Mouse (Mus musculus) neural tube, embryonic 11.5 days (tissue): ENCODE measurements around the gene Igf2bp3. TPM values are rescaled to one million over a fixed set of nuclear protein-coding genes. Genes with fewer than 3 reads are reported as not detected.

ENCODE experiments used
- ATAC-seq: fragments of 200-750 bp; cut with Nextera tagmentation; 2 replicates; pipeline ENCODE4 v1.8.0; 2017; ENCODE audit warnings: moderate number of reproducible peaks, mild to moderate bottlenecking, moderate TSS enrichment, moderate library complexity; ENCODE audit not compliant: insufficient read depth, low FRiP score, low TSS enrichment
- DNase-seq: peaks from one replicate; pipeline ENCODE4 v3.0.0-alpha.2; 2015; ENCODE audit warnings: low spot score
- H3K27ac ChIP-seq: fragments of 300-500 bp; sonication (generic); 2 replicates; pipeline ENCODE4 v1.5.1; 2014; ENCODE audit warnings: low read depth, mild to moderate bottlenecking, low read length
- H3K27me3 ChIP-seq: fragments of 300-500 bp; sonication (generic); 2 replicates; pipeline ENCODE4 v1.6.1; 2014; ENCODE audit warnings: mild to moderate bottlenecking, low read length, mixed read lengths; ENCODE audit not compliant: control insufficient read depth, insufficient read depth
- H3K36me3 ChIP-seq: fragments of 300-500 bp; sonication (generic); 2 replicates; pipeline ENCODE4 v1.6.1; 2014; ENCODE audit warnings: mild to moderate bottlenecking, low read length, moderate library complexity, mixed read lengths; ENCODE audit not compliant: control insufficient read depth, insufficient read depth
- H3K4me1 ChIP-seq: fragments of 300-500 bp; sonication (generic); 2 replicates; pipeline ENCODE4 v1.6.1; 2014; ENCODE audit warnings: low read length, mixed read lengths; ENCODE audit not compliant: control insufficient read depth, insufficient read depth
- H3K4me2 ChIP-seq: fragments of 300-500 bp; sonication (generic); 2 replicates; pipeline ENCODE4 v1.6.1; 2014; ENCODE audit warnings: low read depth, mild to moderate bottlenecking, moderate library complexity
- H3K4me3 ChIP-seq: fragments of 300-500 bp; sonication (generic); 2 replicates; pipeline ENCODE4 v1.5.1; 2014; ENCODE audit warnings: low read depth, low read length
- H3K9ac ChIP-seq: fragments of 300-500 bp; sonication (generic); 2 replicates; pipeline ENCODE4 v1.6.1; 2014; ENCODE audit warnings: mild to moderate bottlenecking, low read length
- H3K9me3 ChIP-seq: fragments of 300-500 bp; sonication (generic); 2 replicates; pipeline ENCODE4 v1.6.1; 2016; ENCODE audit warnings: low read length; ENCODE audit not compliant: control insufficient read depth
- WGBS: fragments of 180-500 bp; shearing (Covaris S2); extraction: QIAGEN DNeasy Blood & Tissue Kit; methylation state at CpG from one replicate; pipeline ENCODE4 v1.1.7; 2014; 5-methylcytosine and 5-hydroxymethylcytosine counted together
- polyA plus RNA-seq: library from polyadenylated mRNA; unstranded; fragments of >200 nt; fragmentation: Nextera tagmentation; extraction: Ambion mirVana; gene quantifications from 2 replicates; pipeline ENCODE4 v1.2.1, GENCODE M21; 2014

Igf2bp3 gene
- polyA plus RNA-seq, 1 experiment from 2014 or later, result 130 TPM

- H3K27me3 ChIP-seq, result no peaks in the 10 kb centered on the region
- DNase-seq (no peak), ATAC-seq (peak; percentile 16)
- H3K27ac ChIP-seq, result peak overlapping the region; percentile 99
- peak overlapping the region; percentile 93 for H3K4me3 ChIP-seq
- peak overlapping the region; percentile 98 for H3K4me2 ChIP-seq
- WGBS, result under 1% methylated on average over 14 of the region's 14 CpGs
- H3K36me3 ChIP-seq, result no peaks in the 10 kb centered on the region
- H3K9ac ChIP-seq, result peak overlapping the region; percentile 95
- H3K9me3 ChIP-seq, result no peaks in the 10 kb centered on the region
- H3K4me1 ChIP-seq, result peaks cover 16% of the 10 kb centered on the region
These were observed 1.2 kb upstream of the Igf2bp3 start for GRCm38 (mm10) chr6:49215748-49216585.

GRCm38 (mm10) chr6:49214086-49214927 lies 450 bp downstream of the Igf2bp3 start:
- peak overlapping the region; percentile 95 for H3K9ac ChIP-seq
- H3K4me3 ChIP-seq, result peak overlapping the region; percentile 93
- DNase-seq (peak; percentile 91), ATAC-seq (no peak; the same call in 1 of the 2 replicates)
- H3K36me3 ChIP-seq, result no peaks in the 10 kb centered on the region
- no peaks in the 10 kb centered on the region for H3K27me3 ChIP-seq
- H3K4me1 ChIP-seq, result peaks cover 23% of the 10 kb centered on the region
- H3K4me2 ChIP-seq, result peak overlapping the region; percentile 98
- H3K9me3 ChIP-seq, result no peaks in the 10 kb centered on the region
- H3K27ac ChIP-seq, result peak overlapping the region; percentile 99
- under 1% methylated on average over 75 of the region's 76 CpGs for WGBS

- H3K27ac ChIP-seq, result peak overlapping the region; percentile 99
- H3K4me1 ChIP-seq, result peaks cover 25% of the 10 kb centered on the region
- ATAC-seq (no peak), DNase-seq (peak; percentile 48)
- peak overlapping the region; percentile 93 for H3K4me3 ChIP-seq
- H3K9ac ChIP-seq, result peak overlapping the region; percentile 95
- under 1% methylated on average over 39 of the region's 50 CpGs for WGBS
- H3K4me2 ChIP-seq, result peak overlapping the region; percentile 98
- no peaks in the 10 kb centered on the region for H3K36me3 ChIP-seq
- no peaks in the 10 kb centered on the region for H3K27me3 ChIP-seq
- no peaks in the 10 kb centered on the region for H3K9me3 ChIP-seq
These were observed 1.1 kb downstream of the Igf2bp3 start for GRCm38 (mm10) chr6:49213581-49214085.

GRCm38 (mm10) chr6:49212931-49213580 lies 1.7 kb downstream of the Igf2bp3 start:
- no peaks in the 10 kb centered on the region for H3K27me3 ChIP-seq
- 3% methylated on average over 20 of the region's 20 CpGs for WGBS
- peak overlapping the region; percentile 99; the same call in 1 of the 2 replicates for H3K27ac ChIP-seq
- peak overlapping the region; percentile 93 for H3K4me3 ChIP-seq
- peak overlapping the region; percentile 98 for H3K4me2 ChIP-seq
- no peaks in the 10 kb centered on the region for H3K9me3 ChIP-seq
- peak; percentile 35 for DNase-seq
- no peaks in the 10 kb centered on the region for H3K36me3 ChIP-seq
- no peak for ATAC-seq
- peak overlapping the region; percentile 95 for H3K9ac ChIP-seq
- peaks cover 28% of the 10 kb centered on the region for H3K4me1 ChIP-seq

- H3K9ac ChIP-seq, result no peak overlapping the region
- ATAC-seq (no peak), DNase-seq (no peak)
- 19% methylated on average over 3 of the region's 4 CpGs for WGBS
- peak overlapping the region; percentile 93 for H3K4me3 ChIP-seq
- H3K4me1 ChIP-seq, result peaks cover 28% of the 10 kb centered on the region
- H3K27ac ChIP-seq, result no peak overlapping the region
- no peaks in the 10 kb centered on the region for H3K36me3 ChIP-seq
- no peaks in the 10 kb centered on the region for H3K9me3 ChIP-seq
- H3K27me3 ChIP-seq, result no peaks in the 10 kb centered on the region
- peak overlapping the region; percentile 98 for H3K4me2 ChIP-seq
These were observed 2.6 kb downstream of the Igf2bp3 start for GRCm38 (mm10) chr6:49212141-49212540.

GRCm38 (mm10) chr6:49211596-49211995 lies 3.2 kb downstream of the Igf2bp3 start:
- H3K4me3 ChIP-seq, result no peak overlapping the region
- no peaks in the 10 kb centered on the region for H3K9me3 ChIP-seq
- DNase-seq (no peak), ATAC-seq (no peak)
- peak overlapping the region; percentile 27 for H3K4me2 ChIP-seq
- no peaks in the 10 kb centered on the region for H3K36me3 ChIP-seq
- H3K4me1 ChIP-seq, result peaks cover 28% of the 10 kb centered on the region
- H3K27me3 ChIP-seq, result no peaks in the 10 kb centered on the region
- no peak overlapping the region for H3K27ac ChIP-seq
- 38% methylated on average over 5 of the region's 5 CpGs for WGBS
- peak overlapping the region; percentile 12; the same call in 1 of the 2 replicates for H3K9ac ChIP-seq

- ATAC-seq, result no peak
- H3K27ac ChIP-seq, result no peak overlapping the region
These were observed 4.6 kb downstream of the Igf2bp3 start for GRCm38 (mm10) chr6:49209881-49210854.

More at GRCm38 (mm10) chr6:49209881-49210854, 4.6 kb downstream of the Igf2bp3 start:
- DNase-seq, result peak; percentile 67
- H3K27me3 ChIP-seq, result no peaks in the 10 kb centered on the region
- 13% methylated on average over 14 of the region's 14 CpGs for WGBS
- peak overlapping the region; percentile 15 for H3K4me3 ChIP-seq
- H3K36me3 ChIP-seq, result no peaks in the 10 kb centered on the region
- H3K9ac ChIP-seq, result peak overlapping the region; percentile 32
- H3K4me1 ChIP-seq, result peaks cover 28% of the 10 kb centered on the region
- no peaks in the 10 kb centered on the region for H3K9me3 ChIP-seq
- H3K4me2 ChIP-seq, result peak overlapping the region; percentile 38
